Mouse (Mus musculus) intestine, postnatal 0 days (tissue): ENCODE results near the gene Sgsm3. TPM values are rescaled to one million over a fixed set of nuclear protein-coding genes. Genes with fewer than 3 reads are reported as not detected.
A peak's percentile ranks its signal among the peaks of the same experiment; 100 is the strongest.

Experiments
- ATAC-seq: fragments of 200-750 bp; cut with Nextera tagmentation; 2 replicates; pipeline ENCODE4 v1.8.0; 2017; ENCODE audit warnings: mild to moderate bottlenecking, moderate TSS enrichment, moderate library complexity
- H3K27ac ChIP-seq: fragments of 300-500 bp; sonication (generic); 2 replicates; pipeline ENCODE4 v1.5.1; 2014; ENCODE audit warnings: mild to moderate bottlenecking, low read depth, low read length, moderate library complexity
- H3K27me3 ChIP-seq: fragments of 300-500 bp; sonication (generic); replicated peaks from 2 replicates; pipeline ENCODE4 v1.6.1; 2014; ENCODE audit warnings: low read length, mixed read lengths; ENCODE audit not compliant: control insufficient read depth, insufficient read depth
- H3K36me3 ChIP-seq: fragments of 300-500 bp; sonication (generic); 2 replicates; pipeline ENCODE4 v1.6.1; 2014; ENCODE audit warnings: mild to moderate bottlenecking, moderate library complexity; ENCODE audit not compliant: control insufficient read depth, insufficient read depth
- H3K4me1 ChIP-seq: fragments of 300-500 bp; sonication (generic); replicated peaks from 2 replicates; pipeline ENCODE4 v1.6.1; 2014; ENCODE audit warnings: antibody characterized with exemption, low read length, mixed read lengths; ENCODE audit not compliant: control insufficient read depth, insufficient read depth
- H3K4me2 ChIP-seq: fragments of 300-500 bp; sonication (generic); replicated peaks from 2 replicates; pipeline ENCODE4 v1.6.1; 2014; ENCODE audit warnings: low read depth, mild to moderate bottlenecking, moderate library complexity
- H3K4me3 ChIP-seq: fragments of 300-500 bp; sonication (generic); 2 replicates; pipeline ENCODE4 v1.5.1; 2014; ENCODE audit warnings: low read depth, low read length
- H3K9ac ChIP-seq: fragments of 300-500 bp; sonication (generic); 2 replicates; pipeline ENCODE4 v1.6.1; 2014; ENCODE audit warnings: mild to moderate bottlenecking, low read depth, low read length
- H3K9me3 ChIP-seq: fragments of 300-500 bp; sonication (generic); 2 replicates; pipeline ENCODE4 v1.6.1; 2016; ENCODE audit warnings: mixed run types; ENCODE audit not compliant: control insufficient read depth
- CTCF ChIP-seq: sonication (generic); IDR thresholded peaks from 2 replicates; pipeline ENCODE4 v1.5.1; 2016; ENCODE audit warnings: low read depth, mild to moderate bottlenecking, control low read depth, antibody characterized with exemption, moderate library complexity
- WGBS: fragments of 180-500 bp; shearing (Covaris S2); extraction: QIAGEN DNeasy Blood & Tissue Kit; methylation state at CpG from one replicate; pipeline ENCODE4 v1.1.7; 2014; 5-methylcytosine and 5-hydroxymethylcytosine counted together
- polyA plus RNA-seq: library from polyadenylated mRNA; unstranded; fragments of >200 nt; fragmentation: Nextera tagmentation; extraction: Ambion mirVana; gene quantifications from 2 replicates; pipeline ENCODE4 v1.2.1, GENCODE M21; 2015

Sgsm3 gene
- polyA plus RNA-seq, 1 experiment from 2014 or later, result 13.4 TPM

- peaks cover 11% of the 10 kb centered on the region; the same call in 1 of the 2 replicates for H3K4me1 ChIP-seq
- no peak overlapping the region for H3K9ac ChIP-seq
- H3K9me3 ChIP-seq, result no peaks in the 10 kb centered on the region
- H3K4me3 ChIP-seq, result no peak overlapping the region
- TF ChIP-seq CTCF, result peak; percentile 94
- H3K27me3 ChIP-seq, result no peaks in the 10 kb centered on the region
- WGBS, result 32% methylated on average over 8 of the region's 8 CpGs
- peaks cover under 1% of the 10 kb centered on the region; the same call in 1 of the 2 replicates for H3K36me3 ChIP-seq
- ATAC-seq, result peak; percentile 52; the same call in 1 of the 2 replicates
- H3K27ac ChIP-seq, result no peak overlapping the region
- H3K4me2 ChIP-seq, result no peak overlapping the region
Observed at GRCm38 (mm10) chr15:81027378-81028173, 50.0 kb downstream of the Sgsm3 start.

GRCm38 (mm10) chr15:81030891-81031425, 53.4 kb downstream of the Sgsm3 start:
- TF ChIP-seq CTCF, result no peak
- no peak overlapping the region for H3K9ac ChIP-seq
- no peaks in the 10 kb centered on the region for H3K27me3 ChIP-seq
- ATAC-seq, result no peak
- no peaks in the 10 kb centered on the region for H3K9me3 ChIP-seq
- H3K4me1 ChIP-seq, result peaks cover 20% of the 10 kb centered on the region
- H3K4me3 ChIP-seq, result no peak overlapping the region
- no peaks in the 10 kb centered on the region for H3K36me3 ChIP-seq
- H3K27ac ChIP-seq, result 0 out of 2 replicates have a peak overlapping the region, but pooled peaks have one; percentile 7
- no peak overlapping the region for H3K4me2 ChIP-seq
- 59% methylated on average over 10 of the region's 10 CpGs for WGBS

- H3K36me3 ChIP-seq, result no peaks in the 10 kb centered on the region
- 0 out of 2 replicates have a peak overlapping the region, but pooled peaks have one; percentile 7 for H3K27ac ChIP-seq
- no peak overlapping the region for H3K4me2 ChIP-seq
- no peaks in the 10 kb centered on the region for H3K9me3 ChIP-seq
- no peaks in the 10 kb centered on the region for H3K27me3 ChIP-seq
- no peak overlapping the region for H3K4me3 ChIP-seq
- no peak for ATAC-seq
- no peak overlapping the region for H3K9ac ChIP-seq
- TF ChIP-seq CTCF, result no peak
- H3K4me1 ChIP-seq, result peaks cover 20% of the 10 kb centered on the region
- WGBS, result 82% methylated on average over 4 of the region's 4 CpGs
Observed at GRCm38 (mm10) chr15:81031611-81032010, 54.0 kb downstream of the Sgsm3 start.

GRCm38 (mm10) chr15:81032941-81033629, 55.5 kb downstream of the Sgsm3 start:
- Histone ChIP-seq H3K27me3 (no peaks in the 10 kb centered on the region), H3K4me1 (peaks cover 20% of the 10 kb centered on the region), H3K36me3 (no peaks in the 10 kb centered on the region), H3K4me3 (no peak overlapping the region), H3K4me2 (0 out of 2 replicates have a peak overlapping the region, but pooled peaks have one; percentile 17), H3K9me3 (no peaks in the 10 kb centered on the region), H3K9ac (no peak overlapping the region), H3K27ac (no peak overlapping the region)
- WGBS, result 21% methylated on average over 9 of the region's 9 CpGs
- no peak for TF ChIP-seq CTCF
- ATAC-seq, result peak; percentile 89

- no peak overlapping the region for H3K27ac ChIP-seq
- no peaks in the 10 kb centered on the region for H3K9me3 ChIP-seq
- H3K27me3 ChIP-seq, result no peaks in the 10 kb centered on the region
- H3K36me3 ChIP-seq, result no peaks in the 10 kb centered on the region
- 63% methylated on average over 6 of the region's 6 CpGs for WGBS
- no peak overlapping the region for H3K4me3 ChIP-seq
- peaks cover 20% of the 10 kb centered on the region for H3K4me1 ChIP-seq
- H3K9ac ChIP-seq, result no peak overlapping the region
- no peak overlapping the region for H3K4me2 ChIP-seq
- TF ChIP-seq CTCF, result no peak
- no peak for ATAC-seq
Observed at GRCm38 (mm10) chr15:81034119-81034518, 56.6 kb downstream of the Sgsm3 start.
